Mouse (Mus musculus): ENCODE data around the gene Nr2f2. TPM values are rescaled to one million over a fixed set of nuclear protein-coding genes. Genes with fewer than 3 reads are reported as not detected.

The Nr2f2 gene
- polyA plus RNA-seq, 1 experiment from 2014 or later, result 82.7 TPM

DNA sequence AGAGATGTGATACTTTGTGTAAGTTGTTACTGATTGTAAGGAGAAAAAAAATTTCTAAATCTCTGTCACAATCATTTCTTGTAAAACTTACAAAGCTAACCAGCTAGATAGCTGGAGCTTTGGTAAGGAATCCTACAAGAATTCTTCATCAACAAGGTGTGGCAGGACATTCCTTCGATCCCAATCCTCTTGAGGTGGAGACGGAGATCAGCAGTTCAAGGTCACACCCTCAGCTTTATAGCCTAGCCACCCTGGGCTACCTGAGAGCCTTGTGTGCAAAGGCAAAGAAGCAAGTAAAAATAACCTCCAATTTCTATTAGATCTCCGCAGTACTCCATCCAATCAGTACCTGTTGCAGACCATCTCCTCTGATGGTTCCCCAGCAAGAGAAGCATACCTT is 13.7 kb upstream of the Nr2f2 start:
- H3K27ac ChIP-seq, result no peak overlapping the region
- WGBS, result 97% methylated on average over 3 of the region's 3 CpGs

DNA sequence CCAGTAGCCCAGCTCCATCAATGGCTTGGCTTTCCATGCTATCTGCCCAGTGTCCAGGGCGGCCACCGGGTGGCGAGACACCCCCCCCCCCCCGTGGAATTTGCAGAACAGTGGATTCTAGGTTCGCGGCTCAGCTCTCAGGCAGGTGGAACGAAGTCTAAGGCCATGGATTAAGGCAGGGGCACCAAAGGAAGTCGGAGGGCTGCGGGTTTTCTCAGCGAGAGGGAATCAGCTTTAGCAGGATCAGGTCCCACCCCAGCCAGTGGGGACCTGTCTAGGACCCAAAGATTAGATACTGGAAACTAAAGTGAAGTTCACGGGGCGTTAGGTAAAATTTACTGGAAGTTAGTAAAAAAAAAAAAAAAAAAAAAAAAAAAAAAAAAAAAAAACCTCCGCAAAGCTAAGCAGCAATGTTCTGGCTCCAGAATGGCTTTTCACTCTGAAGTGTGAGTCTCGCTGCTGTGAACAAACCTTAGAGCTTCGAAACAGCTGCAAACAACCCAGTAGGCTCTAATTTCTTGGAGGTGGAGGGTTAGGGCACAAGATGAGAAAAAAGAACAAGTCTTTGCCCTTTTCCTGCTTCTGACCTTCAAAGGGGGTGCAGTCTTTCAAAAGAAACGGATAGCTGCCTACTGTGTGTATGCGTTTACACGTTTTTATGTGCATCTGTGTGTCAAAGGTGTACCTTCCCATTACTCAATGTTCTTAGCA is 4.2 kb upstream of the Nr2f2 start:
- Histone ChIP-seq H3K27me3 (ENCODE audit: poor library complexity, severe bottlenecking) (peaks cover 96% of the 10 kb centered on the region), H3K36me3 (replicated peaks) (0 out of 2 replicates have a peak, but pooled peaks cover 2% of the 10 kb centered on the region), H3K9me3 (no peaks in the 10 kb centered on the region), H3K4me1 (peaks cover 74% of the 10 kb centered on the region), H3K4me3 (peak overlapping the region; percentile 84), H3K27ac (peak overlapping the region; percentile 98)
- DNase-seq (ENCODE audit: extremely low spot score, low spot score), result no peak
- 2% methylated on average over 18 of the region's 18 CpGs for WGBS

More for the DNA sequence above, 13.7 kb upstream of the Nr2f2 start:
- H3K4me1 ChIP-seq, result peaks cover 40% of the 10 kb centered on the region
- H3K27me3 ChIP-seq (ENCODE audit: poor library complexity, severe bottlenecking), result peaks cover 59% of the 10 kb centered on the region
- no peaks in the 10 kb centered on the region for H3K36me3 ChIP-seq (replicated peaks)
- DNase-seq (ENCODE audit: extremely low spot score, low spot score), result no peak
- no peak overlapping the region for H3K4me3 ChIP-seq
- no peaks in the 10 kb centered on the region for H3K9me3 ChIP-seq

DNA sequence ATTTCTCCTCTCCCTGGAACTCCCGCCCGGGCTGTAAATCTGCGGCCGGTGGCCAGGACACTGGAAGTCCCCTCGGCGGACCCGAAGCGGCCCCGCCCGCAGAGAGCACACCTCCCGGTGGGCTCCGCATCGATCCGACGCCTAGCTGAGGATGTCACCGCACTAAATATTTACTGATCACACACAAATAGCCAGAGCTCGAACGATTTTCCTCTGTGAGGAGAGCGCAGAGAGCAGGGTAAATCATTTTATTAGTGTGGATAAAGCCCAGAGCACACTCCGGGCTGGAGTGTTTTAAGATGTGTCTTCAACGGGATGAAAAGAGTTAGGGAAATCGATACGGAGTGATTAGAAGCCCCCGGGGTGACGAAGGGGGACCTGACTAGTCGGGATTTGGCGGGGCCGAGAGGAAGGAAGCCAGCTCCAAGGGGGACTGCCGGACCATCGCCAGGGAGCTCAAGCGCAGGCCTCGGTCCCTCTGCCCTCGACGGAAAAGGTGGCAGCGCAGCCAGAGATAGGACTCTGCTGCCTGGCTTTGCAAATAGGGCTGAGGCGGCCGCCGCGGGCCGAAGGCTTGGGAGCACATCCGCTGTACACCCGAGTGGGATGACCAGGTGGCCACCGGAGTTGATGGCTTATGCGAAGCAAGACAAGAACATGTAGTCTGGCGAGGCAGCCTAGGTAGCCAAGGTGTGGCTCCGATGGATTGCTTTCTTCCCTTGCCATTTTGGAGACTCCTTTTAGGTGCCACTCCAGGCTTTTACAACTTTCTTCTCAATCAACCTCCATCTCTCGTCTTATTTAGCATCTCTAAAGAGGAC is 3.4 kb upstream of the Nr2f2 start:
- WGBS, result under 1% methylated on average over 47 of the region's 47 CpGs
- Histone ChIP-seq H3K4me1 (peaks cover 73% of the 10 kb centered on the region), H3K27ac (peak overlapping the region; percentile 98), H3K27me3 (ENCODE audit: poor library complexity, severe bottlenecking) (peaks cover 96% of the 10 kb centered on the region), H3K9me3 (no peaks in the 10 kb centered on the region), H3K36me3 (replicated peaks) (0 out of 2 replicates have a peak, but pooled peaks cover 2% of the 10 kb centered on the region), H3K4me3 (peak overlapping the region; percentile 84)
- peak; percentile 61 for DNase-seq (ENCODE audit: extremely low spot score, low spot score)

GRCm38 (mm10) chr7:70369061-70369730 is 2.7 kb upstream of the Nr2f2 start:
- peaks cover 100% of the 10 kb centered on the region for H3K27me3 ChIP-seq (ENCODE audit: poor library complexity, severe bottlenecking)
- 0 out of 2 replicates have a peak, but pooled peaks cover 2% of the 10 kb centered on the region for H3K36me3 ChIP-seq (replicated peaks)
- H3K27ac ChIP-seq, result peak overlapping the region; percentile 98
- peak overlapping the region; percentile 84 for H3K4me3 ChIP-seq
- peaks cover 72% of the 10 kb centered on the region for H3K4me1 ChIP-seq
- WGBS, result under 1% methylated on average over 37 of the region's 37 CpGs
- DNase-seq (ENCODE audit: extremely low spot score, low spot score), result peak; percentile 65
- no peaks in the 10 kb centered on the region for H3K9me3 ChIP-seq

GRCm38 (mm10) chr7:70368751-70369060 is 2.2 kb upstream of the Nr2f2 start:
- peaks cover 99% of the 10 kb centered on the region for H3K27me3 ChIP-seq (ENCODE audit: poor library complexity, severe bottlenecking)
- peak overlapping the region; percentile 84 for H3K4me3 ChIP-seq
- 9% methylated on average over 4 of the region's 4 CpGs for WGBS
- no peaks in the 10 kb centered on the region for H3K9me3 ChIP-seq
- H3K36me3 ChIP-seq (replicated peaks), result no peaks in the 10 kb centered on the region
- no peak for DNase-seq (ENCODE audit: extremely low spot score, low spot score)
- peak overlapping the region; percentile 98 for H3K27ac ChIP-seq
- H3K4me1 ChIP-seq, result peaks cover 72% of the 10 kb centered on the region

DNA sequence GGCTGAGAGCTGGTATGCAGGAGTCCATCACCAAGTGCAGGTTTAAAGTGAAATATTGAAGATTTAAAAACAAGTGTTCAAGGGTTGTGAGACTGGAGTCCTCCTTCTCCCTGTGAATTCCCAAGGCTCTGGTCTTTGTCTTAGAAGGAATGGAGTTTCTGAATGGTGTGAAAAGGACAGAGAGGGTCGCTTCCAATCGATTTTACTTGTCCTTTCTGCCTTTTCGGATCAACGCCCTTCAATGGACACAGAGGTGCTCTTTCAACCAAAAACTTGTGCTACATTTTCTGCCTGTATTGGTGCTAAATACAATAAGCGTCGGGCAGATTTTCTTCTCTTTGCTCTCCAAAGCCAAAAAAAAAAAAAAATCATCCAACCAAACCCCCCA is 1.7 kb upstream of the Nr2f2 start:
- Histone ChIP-seq H3K27me3 (ENCODE audit: poor library complexity, severe bottlenecking) (peaks cover 99% of the 10 kb centered on the region), H3K4me3 (peak overlapping the region; percentile 84), H3K4me1 (peaks cover 72% of the 10 kb centered on the region)

DNA sequence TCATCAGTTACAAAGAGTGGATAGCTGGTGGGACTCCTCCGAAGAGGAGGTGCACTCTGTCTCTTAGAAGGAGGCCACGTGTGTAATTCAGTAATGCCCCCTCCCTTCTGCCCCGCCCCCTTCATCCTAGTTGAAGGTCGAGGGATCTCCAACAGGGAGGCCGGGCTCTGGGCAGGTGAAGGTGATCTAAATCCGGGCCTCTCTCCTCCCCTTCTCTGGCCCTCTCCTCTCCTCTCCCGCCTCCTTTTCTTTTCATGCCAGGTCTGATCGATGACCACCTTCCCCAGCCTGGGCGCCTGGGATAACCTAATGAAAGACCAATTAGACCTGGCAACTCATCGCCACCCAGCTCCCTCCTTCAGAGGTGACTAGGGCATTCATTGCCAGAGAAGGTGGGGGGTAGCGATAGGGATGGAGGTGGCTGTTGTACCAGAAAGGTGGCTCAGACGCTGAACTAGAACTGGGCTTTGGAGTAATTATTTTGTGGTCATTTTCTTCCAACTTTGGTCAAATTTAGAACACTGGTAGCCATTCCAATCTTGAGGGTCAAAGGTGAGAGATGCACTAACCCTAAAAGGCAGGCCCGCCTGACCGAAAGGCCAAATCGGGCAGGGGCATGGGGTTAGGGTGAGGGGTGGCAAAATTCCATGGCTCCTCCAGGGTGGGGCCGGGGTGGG is 1.2 kb upstream of the Nr2f2 start:
- peak overlapping the region; percentile 84 for H3K4me3 ChIP-seq
- H3K4me1 ChIP-seq, result peaks cover 74% of the 10 kb centered on the region
- DNase-seq (ENCODE audit: extremely low spot score, low spot score), result peak; percentile 52
- H3K9me3 ChIP-seq, result no peaks in the 10 kb centered on the region
- no peaks in the 10 kb centered on the region for H3K36me3 ChIP-seq (replicated peaks)
- peak overlapping the region; percentile 98 for H3K27ac ChIP-seq
- H3K27me3 ChIP-seq (ENCODE audit: poor library complexity, severe bottlenecking), result peaks cover 99% of the 10 kb centered on the region
- WGBS, result 2% methylated on average over 16 of the region's 16 CpGs

More for the DNA sequence above, 1.7 kb upstream of the Nr2f2 start:
- Histone ChIP-seq H3K9me3 (no peaks in the 10 kb centered on the region), H3K27ac (peak overlapping the region; percentile 98), H3K36me3 (replicated peaks) (no peaks in the 10 kb centered on the region)
- DNase-seq (ENCODE audit: extremely low spot score, low spot score), result no peak
- WGBS, result 7% methylated on average over 6 of the region's 6 CpGs

DNA sequence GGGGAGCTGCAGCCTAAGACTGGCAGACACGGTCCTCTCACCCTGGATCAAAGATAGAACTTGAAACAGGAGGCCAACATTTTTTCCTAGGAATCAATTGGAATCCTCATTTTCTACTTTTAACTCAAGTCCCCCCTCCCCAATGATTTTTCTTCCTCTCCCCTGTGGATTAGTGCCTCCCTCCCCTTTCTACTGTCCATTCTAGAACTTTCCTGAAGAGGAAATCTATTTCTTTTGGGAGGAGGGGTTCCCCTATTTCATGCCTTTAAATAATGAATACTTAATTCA is 217 bp upstream of the Nr2f2 start:
- H3K4me3 ChIP-seq, result peak overlapping the region; percentile 84
- peak overlapping the region; percentile 98 for H3K27ac ChIP-seq
- H3K27me3 ChIP-seq (ENCODE audit: poor library complexity, severe bottlenecking), result peaks cover 99% of the 10 kb centered on the region
- no peaks in the 10 kb centered on the region for H3K9me3 ChIP-seq
- WGBS, result 0% methylated on average over 1 of the region's 1 CpGs
- H3K4me1 ChIP-seq, result peaks cover 76% of the 10 kb centered on the region
- no peak for DNase-seq (ENCODE audit: extremely low spot score, low spot score)
- H3K36me3 ChIP-seq (replicated peaks), result no peaks in the 10 kb centered on the region

GRCm38 (mm10) chr7:70365401-70365811 is 1.1 kb downstream of the Nr2f2 start:
- under 1% methylated on average over 17 of the region's 17 CpGs for WGBS
- Histone ChIP-seq H3K27me3 (ENCODE audit: poor library complexity, severe bottlenecking) (peaks cover 87% of the 10 kb centered on the region), H3K36me3 (replicated peaks) (peaks cover under 1% of the 10 kb centered on the region; the same call in 1 of the 2 replicates)

GRCm38 (mm10) chr7:70364798-70365197 is 1.7 kb downstream of the Nr2f2 start:
- DNase-seq (ENCODE audit: extremely low spot score, low spot score), result peak; percentile 49
- peaks cover 6% of the 10 kb centered on the region for H3K36me3 ChIP-seq (replicated peaks)
- peak overlapping the region; percentile 84 for H3K4me3 ChIP-seq
- peaks cover 87% of the 10 kb centered on the region for H3K27me3 ChIP-seq (ENCODE audit: poor library complexity, severe bottlenecking)
- H3K4me1 ChIP-seq, result peaks cover 64% of the 10 kb centered on the region
- WGBS, result 1% methylated on average over 3 of the region's 3 CpGs
- H3K27ac ChIP-seq, result peak overlapping the region; percentile 98
- no peaks in the 10 kb centered on the region for H3K9me3 ChIP-seq

More at GRCm38 (mm10) chr7:70365401-70365811, 1.1 kb downstream of the Nr2f2 start:
- Histone ChIP-seq H3K27ac (peak overlapping the region; percentile 98), H3K4me1 (peaks cover 64% of the 10 kb centered on the region), H3K9me3 (no peaks in the 10 kb centered on the region), H3K4me3 (peak overlapping the region; percentile 84)
- peak; percentile 77 for DNase-seq (ENCODE audit: extremely low spot score, low spot score)

DNA sequence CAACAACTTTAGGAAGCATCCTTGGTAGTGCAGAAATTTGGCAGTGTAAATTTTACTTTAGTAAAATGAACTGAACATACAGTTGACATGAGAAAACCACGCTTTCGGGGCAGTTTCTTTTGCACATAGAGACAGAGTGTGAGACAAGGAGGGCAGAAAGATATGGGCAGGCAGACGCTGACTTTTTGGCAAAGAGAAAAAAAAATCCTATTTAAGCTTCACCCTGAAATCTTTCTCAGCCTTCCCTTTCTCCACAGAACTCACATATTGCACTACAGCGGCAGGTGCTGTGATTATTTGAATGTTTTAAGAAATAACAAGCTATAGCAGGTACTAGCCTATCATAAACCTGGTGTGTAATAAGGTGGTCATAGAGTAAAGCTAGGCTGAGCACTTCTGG is 3.2 kb downstream of the Nr2f2 start:
- Histone ChIP-seq H3K36me3 (replicated peaks) (peaks cover 19% of the 10 kb centered on the region), H3K4me1 (peaks cover 62% of the 10 kb centered on the region), H3K27ac (peak overlapping the region; percentile 98), H3K27me3 (ENCODE audit: poor library complexity, severe bottlenecking) (peaks cover 87% of the 10 kb centered on the region), H3K4me3 (peak overlapping the region; percentile 84), H3K9me3 (no peaks in the 10 kb centered on the region)
- WGBS, result 6% methylated on average over 4 of the region's 4 CpGs
- no peak for DNase-seq (ENCODE audit: extremely low spot score, low spot score)

GRCm38 (mm10) chr7:70362526-70363170 is 3.9 kb downstream of the Nr2f2 start:
- 2% methylated on average over 12 of the region's 12 CpGs for WGBS
- DNase-seq (ENCODE audit: extremely low spot score, low spot score), result peak; percentile 44
- Histone ChIP-seq H3K4me3 (peak overlapping the region; percentile 84), H3K27ac (peak overlapping the region; percentile 98), H3K9me3 (no peaks in the 10 kb centered on the region), H3K4me1 (peaks cover 62% of the 10 kb centered on the region), H3K36me3 (replicated peaks) (peaks cover 26% of the 10 kb centered on the region), H3K27me3 (ENCODE audit: poor library complexity, severe bottlenecking) (peaks cover 87% of the 10 kb centered on the region)
